Mouse (Mus musculus) hindbrain, embryonic 10.5 days (tissue): ENCODE results near the gene Efcab9. TPM values are rescaled to one million over a fixed set of nuclear protein-coding genes. Genes with fewer than 3 reads are reported as not detected.

ENCODE experiments used
- DNase-seq: peaks from one replicate; pipeline ENCODE4 v3.0.0-alpha.2; 2017; ENCODE audit warnings: low spot score
- H3K27ac ChIP-seq: fragments of 300-500 bp; sonication (generic); 2 replicates; pipeline ENCODE4 v1.5.1; 2016; ENCODE audit warnings: mild to moderate bottlenecking, moderate library complexity
- H3K27me3 ChIP-seq: fragments of 300-500 bp; sonication (generic); 2 replicates; pipeline ENCODE4 v1.6.1; 2016; ENCODE audit warnings: mild to moderate bottlenecking; ENCODE audit not compliant: poor library complexity, insufficient read depth, severe bottlenecking
- H3K36me3 ChIP-seq: fragments of 300-500 bp; sonication (generic); 2 replicates; pipeline ENCODE4 v1.6.1; 2016; ENCODE audit warnings: mild to moderate bottlenecking, moderate library complexity
- H3K4me1 ChIP-seq: fragments of 300-500 bp; sonication (generic); replicated peaks from 2 replicates; pipeline ENCODE4 v1.6.1; 2016; ENCODE audit warnings: mild to moderate bottlenecking
- H3K4me3 ChIP-seq: fragments of 300-500 bp; sonication (generic); 2 replicates; pipeline ENCODE4 v1.5.1; 2016; ENCODE audit warnings: mild to moderate bottlenecking, moderate library complexity
- H3K9me3 ChIP-seq: fragments of 300-500 bp; sonication (generic); 2 replicates; pipeline ENCODE4 v1.6.1; 2016; ENCODE audit warnings: mild to moderate bottlenecking, moderate library complexity
- WGBS: fragments of 180-500 bp; shearing (Covaris S2); methylation state at CpG from one replicate; pipeline ENCODE4 v1.1.7; 2016; 5-methylcytosine and 5-hydroxymethylcytosine counted together
- polyA plus RNA-seq: library from polyadenylated mRNA; unstranded; fragments of >200 nt; fragmentation: Nextera tagmentation; extraction: Ambion mirVana; gene quantifications from 2 replicates; pipeline ENCODE4 v1.2.1, GENCODE M21; 2016

The Efcab9 gene
- polyA plus RNA-seq, 1 experiment from 2014 or later, result not detected

GRCm38 (mm10) chr11:32553311-32554140 lies 21.6 kb upstream of the Efcab9 start:
- Histone ChIP-seq H3K36me3 (0 out of 2 replicates have a peak, but pooled peaks cover 3% of the 10 kb centered on the region), H3K27ac (peak overlapping the region; percentile 75)
- 73% methylated on average over 14 of the region's 14 CpGs for WGBS

GRCm38 (mm10) chr11:32552401-32553090 lies 20.7 kb upstream of the Efcab9 start:
- H3K27me3 ChIP-seq, result no peaks in the 10 kb centered on the region
- no peaks in the 10 kb centered on the region for H3K9me3 ChIP-seq
- H3K36me3 ChIP-seq, result 0 out of 2 replicates have a peak, but pooled peaks cover 3% of the 10 kb centered on the region
- WGBS, result 75% methylated on average over 13 of the region's 13 CpGs
- peaks cover 73% of the 10 kb centered on the region for H3K4me1 ChIP-seq
- H3K27ac ChIP-seq, result peak overlapping the region; percentile 75
- no peak overlapping the region for H3K4me3 ChIP-seq
- no peak for DNase-seq

More at GRCm38 (mm10) chr11:32553311-32554140, 21.6 kb upstream of the Efcab9 start:
- Histone ChIP-seq H3K27me3 (no peaks in the 10 kb centered on the region), H3K4me1 (peaks cover 66% of the 10 kb centered on the region), H3K4me3 (no peak overlapping the region), H3K9me3 (no peaks in the 10 kb centered on the region)
- no peak for DNase-seq

DNA sequence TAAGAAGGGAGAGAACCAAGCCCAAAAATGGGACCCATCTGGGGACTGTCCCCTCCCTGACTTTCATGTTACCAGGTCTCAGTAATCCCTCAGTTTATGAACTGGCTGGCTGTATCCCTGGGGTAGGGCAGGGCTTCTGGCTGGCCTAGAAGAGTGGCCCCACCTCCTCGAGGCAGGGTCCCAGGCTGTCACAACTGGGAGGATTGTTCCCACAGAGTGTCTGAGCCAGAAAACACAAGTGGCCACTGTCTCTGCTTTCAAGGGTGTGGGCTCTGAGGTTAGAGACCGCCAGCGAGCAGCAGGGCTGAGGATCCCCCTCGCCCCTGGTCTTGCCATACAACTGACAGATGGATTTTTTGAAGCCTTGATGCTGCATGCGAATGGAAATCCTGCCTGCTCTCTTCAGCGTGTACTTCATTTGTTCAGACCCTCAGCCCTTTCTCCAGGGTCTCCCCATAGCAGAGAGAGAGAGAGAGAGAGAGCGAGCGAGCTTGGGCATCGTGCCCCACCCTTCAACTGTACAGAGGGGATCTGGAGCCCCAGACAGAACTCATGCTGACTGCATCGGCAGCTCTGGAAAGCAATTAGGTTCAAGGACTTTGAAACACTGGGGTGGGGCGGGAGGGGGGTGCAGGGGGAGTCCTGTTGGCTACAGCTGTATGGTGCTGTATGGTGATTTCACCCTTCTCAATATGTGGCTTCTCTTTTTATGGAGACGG lies 19.9 kb upstream of the Efcab9 start:
- Histone ChIP-seq H3K36me3 (0 out of 2 replicates have a peak, but pooled peaks cover 3% of the 10 kb centered on the region), H3K4me1 (peaks cover 76% of the 10 kb centered on the region), H3K9me3 (no peaks in the 10 kb centered on the region), H3K4me3 (no peak overlapping the region), H3K27ac (peak overlapping the region; percentile 75), H3K27me3 (no peaks in the 10 kb centered on the region)
- WGBS, result 70% methylated on average over 12 of the region's 12 CpGs
- DNase-seq, result no peak

DNA sequence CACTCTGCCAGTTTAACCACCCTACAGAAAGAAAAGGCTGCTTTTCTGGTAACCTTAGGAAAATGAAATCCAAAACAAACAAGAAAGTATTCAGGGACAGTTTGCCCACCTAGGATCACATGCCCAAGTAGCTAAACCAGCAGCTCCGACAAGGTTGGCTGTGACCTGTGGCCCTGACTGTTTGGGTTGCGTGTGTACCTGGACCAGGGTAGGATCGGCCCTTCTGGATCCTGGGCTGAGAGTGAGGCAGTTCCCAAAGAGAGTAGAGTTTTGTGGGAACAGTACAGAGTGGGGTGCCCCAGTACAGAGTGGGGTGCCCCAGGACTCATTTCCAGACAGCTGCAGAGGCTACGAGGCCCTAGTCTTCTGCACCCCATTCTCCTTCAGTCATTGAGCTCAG lies 19.2 kb upstream of the Efcab9 start:
- H3K27me3 ChIP-seq, result no peaks in the 10 kb centered on the region
- H3K9me3 ChIP-seq, result no peaks in the 10 kb centered on the region
- H3K4me3 ChIP-seq, result no peak overlapping the region
- peaks cover 69% of the 10 kb centered on the region for H3K4me1 ChIP-seq
- 0 out of 2 replicates have a peak, but pooled peaks cover 3% of the 10 kb centered on the region for H3K36me3 ChIP-seq
- peak overlapping the region; percentile 75 for H3K27ac ChIP-seq
- WGBS, result 86% methylated on average over 4 of the region's 4 CpGs
- DNase-seq, result no peak

GRCm38 (mm10) chr11:32550102-32550501 lies 18.2 kb upstream of the Efcab9 start:
- Histone ChIP-seq H3K4me1 (peaks cover 71% of the 10 kb centered on the region), H3K27me3 (no peaks in the 10 kb centered on the region), H3K36me3 (no peaks in the 10 kb centered on the region), H3K9me3 (no peaks in the 10 kb centered on the region), H3K4me3 (no peak overlapping the region), H3K27ac (peak overlapping the region; percentile 75)
- DNase-seq, result no peak
- 44% methylated on average over 4 of the region's 4 CpGs for WGBS

GRCm38 (mm10) chr11:32549236-32549635 lies 17.4 kb upstream of the Efcab9 start:
- DNase-seq, result no peak
- Histone ChIP-seq H3K9me3 (no peaks in the 10 kb centered on the region), H3K27me3 (no peaks in the 10 kb centered on the region), H3K36me3 (no peaks in the 10 kb centered on the region), H3K4me3 (no peak overlapping the region), H3K27ac (peak overlapping the region; percentile 74), H3K4me1 (peaks cover 69% of the 10 kb centered on the region)
- 79% methylated on average over 6 of the region's 6 CpGs for WGBS

GRCm38 (mm10) chr11:32548240-32548639 lies 16.4 kb upstream of the Efcab9 start:
- no peaks in the 10 kb centered on the region for H3K36me3 ChIP-seq
- WGBS, result 86% methylated on average over 4 of the region's 4 CpGs
- H3K27me3 ChIP-seq, result no peaks in the 10 kb centered on the region
- peaks cover 61% of the 10 kb centered on the region for H3K4me1 ChIP-seq
- H3K9me3 ChIP-seq, result no peaks in the 10 kb centered on the region
- DNase-seq, result no peak
- no peak overlapping the region for H3K4me3 ChIP-seq
- peak overlapping the region; percentile 74; the same call in 1 of the 2 replicates for H3K27ac ChIP-seq

- peaks cover 61% of the 10 kb centered on the region for H3K4me1 ChIP-seq
- WGBS, result 80% methylated on average over 10 of the region's 10 CpGs
- no peak for DNase-seq
- H3K36me3 ChIP-seq, result no peaks in the 10 kb centered on the region
- H3K4me3 ChIP-seq, result no peak overlapping the region
- peak overlapping the region; percentile 10 for H3K27ac ChIP-seq
- H3K27me3 ChIP-seq, result no peaks in the 10 kb centered on the region
- no peaks in the 10 kb centered on the region for H3K9me3 ChIP-seq
Observed at GRCm38 (mm10) chr11:32547391-32547947, 15.6 kb upstream of the Efcab9 start.

GRCm38 (mm10) chr11:32546483-32546882 lies 14.6 kb upstream of the Efcab9 start:
- no peak for DNase-seq
- WGBS, result 88% methylated on average over 5 of the region's 5 CpGs

GRCm38 (mm10) chr11:32545605-32546004 lies 13.7 kb upstream of the Efcab9 start:
- Histone ChIP-seq H3K27ac (no peak overlapping the region), H3K27me3 (0 out of 2 replicates have a peak, but pooled peaks cover under 1% of the 10 kb centered on the region), H3K4me1 (peaks cover 53% of the 10 kb centered on the region), H3K4me3 (no peak overlapping the region), H3K9me3 (no peaks in the 10 kb centered on the region), H3K36me3 (no peaks in the 10 kb centered on the region)
- no peak for DNase-seq
- WGBS, result 58% methylated on average over 12 of the region's 12 CpGs

More at GRCm38 (mm10) chr11:32546483-32546882, 14.6 kb upstream of the Efcab9 start:
- Histone ChIP-seq H3K9me3 (no peaks in the 10 kb centered on the region), H3K27ac (no peak overlapping the region), H3K27me3 (no peaks in the 10 kb centered on the region), H3K4me1 (peaks cover 54% of the 10 kb centered on the region), H3K4me3 (no peak overlapping the region), H3K36me3 (no peaks in the 10 kb centered on the region)

DNA sequence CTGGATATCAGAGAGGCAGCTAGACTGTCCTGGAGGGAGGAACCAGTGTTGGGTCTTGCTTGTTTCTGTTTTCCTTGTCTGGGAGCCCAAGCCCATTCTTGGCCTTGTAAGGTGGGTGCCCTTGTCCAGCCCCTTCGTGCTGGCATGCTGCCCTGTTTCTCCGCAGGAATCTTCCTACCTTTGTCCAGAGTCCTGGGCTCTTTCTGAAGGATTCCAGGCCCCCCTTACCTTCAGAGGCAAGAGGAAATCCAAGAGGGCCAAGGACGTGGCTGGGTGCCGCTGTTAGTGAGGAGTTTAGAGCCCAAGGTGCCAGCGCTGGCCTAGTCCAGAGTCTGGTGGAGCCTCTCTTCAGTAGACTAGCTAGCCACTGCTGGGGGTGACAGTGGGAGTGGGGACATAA lies 12.6 kb upstream of the Efcab9 start:
- 95% methylated on average over 5 of the region's 5 CpGs for WGBS
- H3K4me3 ChIP-seq, result no peak overlapping the region
- no peak for DNase-seq
- H3K4me1 ChIP-seq, result peaks cover 46% of the 10 kb centered on the region
- H3K27ac ChIP-seq, result no peak overlapping the region
- H3K27me3 ChIP-seq, result 0 out of 2 replicates have a peak, but pooled peaks cover 9% of the 10 kb centered on the region
- no peaks in the 10 kb centered on the region for H3K9me3 ChIP-seq
- no peaks in the 10 kb centered on the region for H3K36me3 ChIP-seq

DNA sequence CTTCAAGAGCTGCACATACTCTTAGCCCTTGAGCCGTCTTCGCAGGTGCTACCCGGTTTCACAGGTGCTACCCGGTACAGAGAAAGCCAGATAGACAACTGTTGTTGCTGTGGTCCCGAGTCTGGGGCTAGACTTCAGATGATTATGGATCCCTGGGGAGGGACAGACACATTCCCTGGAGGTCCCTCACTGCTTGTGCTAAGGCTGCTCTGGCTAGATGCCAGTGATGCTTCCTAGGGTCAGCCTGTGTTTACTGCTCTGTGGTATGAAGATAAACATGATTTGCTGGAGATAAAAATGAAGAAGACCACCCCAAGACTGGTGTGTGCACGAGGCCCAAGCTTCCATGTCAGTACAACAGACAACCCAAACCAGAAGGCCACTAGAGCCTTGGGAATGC lies 12.2 kb upstream of the Efcab9 start:
- Histone ChIP-seq H3K4me1 (peaks cover 44% of the 10 kb centered on the region), H3K9me3 (no peaks in the 10 kb centered on the region), H3K4me3 (no peak overlapping the region), H3K27me3 (0 out of 2 replicates have a peak, but pooled peaks cover 9% of the 10 kb centered on the region), H3K36me3 (no peaks in the 10 kb centered on the region), H3K27ac (no peak overlapping the region)
- 91% methylated on average over 6 of the region's 6 CpGs for WGBS
- DNase-seq, result no peak
